Mouse (Mus musculus) layer of hippocampus, adult 9-10 months (tissue): ENCODE data around the gene Nfyc.

Experiments
- DNase-seq: peaks from one replicate; pipeline ENCODE4 v3.0.0; 2022; ENCODE audit warnings: low spot score

The Nfyc gene

DNA sequence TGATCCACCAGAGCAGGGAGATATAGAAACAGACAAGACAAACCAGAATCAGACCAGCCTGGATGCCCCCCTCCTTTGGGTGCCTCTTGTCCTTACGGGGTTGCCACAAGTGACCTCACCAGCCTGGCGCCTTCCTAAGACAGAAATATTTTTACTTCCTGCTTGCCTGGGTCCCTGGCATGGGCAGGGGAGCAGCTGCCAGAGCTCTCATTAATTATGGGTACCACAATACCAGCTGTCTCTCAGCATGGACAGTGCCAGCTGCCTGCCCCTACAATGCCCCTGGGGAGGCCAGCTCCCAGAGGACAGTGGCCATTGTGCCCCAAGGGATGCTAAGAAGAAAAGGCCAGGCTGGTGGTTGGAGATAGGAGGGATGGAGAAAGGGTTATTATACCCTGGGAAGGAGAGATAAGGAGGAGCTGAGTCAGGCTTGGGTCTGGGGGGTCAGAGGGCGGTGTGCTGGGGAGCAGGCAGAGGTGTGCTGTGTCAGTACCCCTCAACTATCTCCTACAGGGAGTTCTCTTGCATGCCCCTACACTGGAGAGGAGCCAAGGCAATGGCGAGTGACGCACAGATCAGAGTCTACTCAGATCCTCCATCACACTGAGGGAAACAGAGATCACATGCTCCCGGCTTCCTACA is 117.4 kb downstream of the Nfyc start:
- no peak for DNase-seq

DNA sequence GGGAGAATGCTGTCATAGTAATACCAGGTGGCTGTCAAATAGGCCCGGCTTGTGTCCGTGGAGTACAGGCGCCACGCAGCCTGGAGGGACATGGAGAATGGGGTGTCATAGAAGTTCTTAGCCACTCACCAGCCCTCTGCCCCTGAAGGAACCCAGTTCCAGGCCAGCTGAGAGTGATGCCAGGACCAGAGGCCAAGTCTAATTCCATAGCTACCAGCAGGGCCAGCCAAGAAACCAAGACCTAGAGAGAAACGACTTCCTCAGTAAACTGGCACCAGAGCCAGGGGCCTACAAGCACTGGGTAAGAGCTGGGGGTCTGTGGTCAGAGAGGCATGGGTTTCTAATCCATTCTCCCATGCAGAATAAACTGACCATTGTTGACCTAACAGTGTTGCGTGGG is 118.4 kb downstream of the Nfyc start:
- no peak for DNase-seq

DNA sequence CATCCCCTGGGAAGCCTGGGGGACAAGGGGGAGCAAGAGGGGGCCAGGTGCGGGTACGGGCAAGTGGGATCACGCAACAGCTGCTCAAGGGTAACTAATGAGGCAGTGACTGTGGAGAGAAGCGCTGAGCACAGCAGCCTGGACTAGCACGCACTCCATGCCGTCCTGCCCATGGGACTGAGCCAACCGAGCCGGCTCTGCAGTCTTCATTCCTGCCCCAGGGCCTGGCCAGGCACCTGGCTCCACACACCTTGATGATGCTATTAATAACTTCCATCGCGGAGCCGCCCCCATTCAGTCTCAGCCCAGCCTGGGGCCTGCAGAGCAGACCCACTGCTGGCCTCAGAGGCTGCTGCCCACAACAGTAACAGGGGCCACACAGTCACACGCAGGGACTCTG is 119.1 kb downstream of the Nfyc start:
- no peak for DNase-seq
